Mouse (Mus musculus) CH12.LX (cell line): ENCODE data around the gene Pkn3. TPM values are rescaled to one million over a fixed set of nuclear protein-coding genes. Genes with fewer than 3 reads are reported as not detected.
A peak's percentile ranks its signal among the peaks of the same experiment; 100 is the strongest.

Source experiments
- DNase-seq: peaks from one replicate; pipeline ENCODE4 v3.0.0-alpha.2; 2013; ENCODE audit errors: extremely low read depth
- H3K27ac ChIP-seq: 2 replicates; pipeline ENCODE4 v1.5.1; 2012; ENCODE audit warnings: low read depth, mild to moderate bottlenecking, control low read depth, moderate library complexity; ENCODE audit not compliant: insufficient read depth
- H3K27me3 ChIP-seq: replicated peaks from 2 replicates; pipeline ENCODE3; 2012; ENCODE audit warnings: inconsistent platforms
- H3K36me3 ChIP-seq, 2 experiments: replicated peaks in 1 of 2; 2 replicates each; pipeline versions ENCODE3 to v1.6.1; 2012; ENCODE audit warnings: inconsistent platforms in 1 of 2, low read length in 1 of 2, mild to moderate bottlenecking in 1 of 2, mixed read lengths in 1 of 2, moderate library complexity in 1 of 2; ENCODE audit not compliant: control insufficient read depth in 1 of 2, insufficient read depth in 1 of 2
- H3K4me1 ChIP-seq, 2 experiments: 2 replicates each; pipeline ENCODE4 v1.6.1; 2012; ENCODE audit warnings: inconsistent platforms in 1 of 2, moderate library complexity in 1 of 2; ENCODE audit not compliant: insufficient read depth in 2 of 2, control insufficient read depth in 1 of 2
- H3K4me2 ChIP-seq: 2 replicates; pipeline ENCODE4 v1.6.1; 2012; ENCODE audit warnings: low read depth, mild to moderate bottlenecking, control low read depth; ENCODE audit not compliant: poor library complexity, insufficient read depth, severe bottlenecking
- H3K4me3 ChIP-seq, 3 experiments: fragments of 150-350 bp in 1 of 3; sonication (generic) in 1 of 3; replicated peaks in 1 of 3; 2 replicates each; pipeline versions ENCODE3 to v1.5.1; 2011 to 2012; ENCODE audit warnings: low read depth in 2 of 3, low read length in 2 of 3, mild to moderate bottlenecking in 2 of 3, moderate library complexity in 2 of 3, control low read depth in 1 of 3, improper control_type of control experiment in 1 of 3, inconsistent platforms in 1 of 3, mixed read lengths in 1 of 3; ENCODE audit not compliant: poor library complexity in 1 of 3
- H3K79me2 ChIP-seq: replicated peaks from 2 replicates; pipeline ENCODE4 v1.6.1; 2012; ENCODE audit warnings: mild to moderate bottlenecking, moderate library complexity; ENCODE audit not compliant: control insufficient read depth, poor library complexity, insufficient read depth, severe bottlenecking; ENCODE audit errors: extremely low read depth
- H3K9ac ChIP-seq: 2 replicates; pipeline ENCODE4 v1.6.1; 2012; ENCODE audit warnings: low read depth, mild to moderate bottlenecking, control low read depth, moderate library complexity; ENCODE audit not compliant: insufficient read depth
- H3K9me3 ChIP-seq: replicated peaks from 2 replicates; pipeline ENCODE3; 2012; ENCODE audit warnings: low read length, inconsistent platforms, mixed read lengths
- BHLHE40 ChIP-seq: IDR thresholded peaks from 2 replicates; pipeline ENCODE4 v1.6.1; 2011; ENCODE audit warnings: mild to moderate bottlenecking, low read depth, low read length, improper control_type of control experiment
- CHD2 ChIP-seq: IDR thresholded peaks from 2 replicates; pipeline ENCODE4 v1.6.1; 2011; ENCODE audit warnings: low read length, improper control_type of control experiment
- CTCF ChIP-seq, 2 experiments: IDR thresholded peaks in 1 of 2; conservative IDR thresholded peaks in 1 of 2; 2 replicates each; pipeline ENCODE4 v1.5.1; 2011 to 2012; ENCODE audit warnings: low read depth in 2 of 2, low read length in 2 of 2, improper control_type of control experiment in 1 of 2, inconsistent platforms in 1 of 2, mild to moderate bottlenecking in 1 of 2, moderate library complexity in 1 of 2
- ELF1 ChIP-seq: IDR thresholded peaks from 2 replicates; pipeline ENCODE4 v1.6.1; 2014; ENCODE audit warnings: low read depth, mild to moderate bottlenecking, inconsistent platforms, low read length, improper control_type of control experiment
- HCFC1 ChIP-seq: IDR thresholded peaks from 2 replicates; pipeline ENCODE4 v1.6.1; 2012; ENCODE audit warnings: low read depth, mild to moderate bottlenecking, inconsistent platforms, low read length, improper control_type of control experiment
- IRF4 ChIP-seq: IDR thresholded peaks from 2 replicates; pipeline ENCODE4 v1.6.1; 2014; ENCODE audit warnings: low read depth, mild to moderate bottlenecking, inconsistent platforms, low read length, improper control_type of control experiment
- JUND ChIP-seq: conservative IDR thresholded peaks from 2 replicates; pipeline ENCODE4 v1.6.1; 2011; ENCODE audit warnings: low read depth, low read length, improper control_type of control experiment
- KAT2A ChIP-seq: IDR thresholded peaks from 2 replicates; pipeline ENCODE4 v1.6.1; 2012; ENCODE audit warnings: low read length, improper control_type of control experiment, inconsistent platforms; ENCODE audit not compliant: insufficient replicate concordance
- MAX ChIP-seq: IDR thresholded peaks from 2 replicates; pipeline ENCODE4 v1.6.1; 2011; ENCODE audit warnings: low read length, improper control_type of control experiment
- MXI1 ChIP-seq: IDR thresholded peaks from 2 replicates; pipeline ENCODE4 v1.6.1; 2011; ENCODE audit warnings: mild to moderate bottlenecking, low read depth, low read length, improper control_type of control experiment
- MYC ChIP-seq: IDR thresholded peaks from 2 replicates; pipeline ENCODE4 v1.6.1; 2011; ENCODE audit warnings: low read depth, mild to moderate bottlenecking, improper control_type of control experiment, low read length
- NELFE ChIP-seq: IDR thresholded peaks from 2 replicates; pipeline ENCODE4 v1.6.1; 2011; ENCODE audit warnings: low read depth, low read length, improper control_type of control experiment
- NRF1 ChIP-seq: IDR thresholded peaks from 2 replicates; pipeline ENCODE4 v1.6.1; 2014; ENCODE audit warnings: low read depth, mild to moderate bottlenecking, inconsistent platforms, low read length, improper control_type of control experiment, moderate library complexity
- POLR2A ChIP-seq: IDR thresholded peaks from 2 replicates; pipeline ENCODE4 v1.6.1; 2011; ENCODE audit warnings: low read depth, mild to moderate bottlenecking, improper control_type of control experiment, low read length
- POLR2AphosphoS2 ChIP-seq: IDR thresholded peaks from 2 replicates; pipeline ENCODE4 v1.6.1; 2011; ENCODE audit warnings: low read depth, low read length, improper control_type of control experiment
- RAD21 ChIP-seq: IDR thresholded peaks from 2 replicates; pipeline ENCODE4 v1.6.1; 2011; ENCODE audit warnings: low read depth, mild to moderate bottlenecking, low read length, improper control_type of control experiment, moderate library complexity
- RCOR1 ChIP-seq: conservative IDR thresholded peaks from 2 replicates; pipeline ENCODE4 v1.6.1; 2012; ENCODE audit warnings: low read depth, mild to moderate bottlenecking, inconsistent platforms, low read length, improper control_type of control experiment
- SIN3A ChIP-seq: IDR thresholded peaks from 2 replicates; pipeline ENCODE4 v1.6.1; 2012; ENCODE audit warnings: low read length, improper control_type of control experiment, inconsistent platforms
- TBP ChIP-seq: conservative IDR thresholded peaks from 2 replicates; pipeline ENCODE4 v1.6.1; 2011; ENCODE audit warnings: low read depth, low read length, improper control_type of control experiment
- TCF12 ChIP-seq: IDR thresholded peaks from 2 replicates; pipeline ENCODE4 v1.6.1; 2014; ENCODE audit warnings: low read depth, mild to moderate bottlenecking, inconsistent platforms, low read length, improper control_type of control experiment
- USF1 ChIP-seq: IDR thresholded peaks from 2 replicates; pipeline ENCODE4 v1.6.1; 2014; ENCODE audit warnings: low read depth, mild to moderate bottlenecking, inconsistent platforms, low read length, improper control_type of control experiment
- USF2 ChIP-seq: conservative IDR thresholded peaks from 2 replicates; pipeline ENCODE4 v1.6.1; 2011; ENCODE audit warnings: low read depth, low read length, improper control_type of control experiment
- ZMIZ1 ChIP-seq: IDR thresholded peaks from 2 replicates; pipeline ENCODE4 v1.6.1; 2012; ENCODE audit warnings: low read depth, mild to moderate bottlenecking, inconsistent platforms, low read length, improper control_type of control experiment
- dilution Hi-C: fragments of 300-500 bp; cut with MboI; formaldehyde crosslinking; loops from 2 replicates; pipeline ENCODE4 v1.14.3; 2020; ENCODE audit warnings: low sequenced_read_pairs; ENCODE audit not compliant: extremely low pct_unique_long_range_greater_than_20kb, extremely low pct_ligation_motif_present
- in situ Hi-C: fragments of 300-500 bp; cut with MboI; formaldehyde crosslinking; loops from 3 replicates; pipeline ENCODE4 v1.14.3; 2019; ENCODE audit warnings: low sequenced_read_pairs, low pct_ligation_motif_present, low pct_unique_long_range_greater_than_20kb, mixed read lengths
- polyA plus RNA-seq: library from polyadenylated mRNA; unstranded; fragments of >175 nt; gene quantifications from 2 replicates; pipeline ENCODE4 v1.2.1, GENCODE M21; 2012; ENCODE audit warnings: low read depth; ENCODE audit not compliant: insufficient read length
- total RNA-seq, 2 experiments: library from RNA; depleted of rRNA; stranded (reverse); fragments of 300-350 nt in 1 of 2; fragments of >200 nt in 1 of 2; gene quantifications; 2 replicates each; pipeline ENCODE4 v1.2.3; 2012 to 2014

The Pkn3 gene
- total and polyA plus RNA-seq, 3 experiments, result 4.7 to 8.3 (median 6.7) TPM

DNA sequence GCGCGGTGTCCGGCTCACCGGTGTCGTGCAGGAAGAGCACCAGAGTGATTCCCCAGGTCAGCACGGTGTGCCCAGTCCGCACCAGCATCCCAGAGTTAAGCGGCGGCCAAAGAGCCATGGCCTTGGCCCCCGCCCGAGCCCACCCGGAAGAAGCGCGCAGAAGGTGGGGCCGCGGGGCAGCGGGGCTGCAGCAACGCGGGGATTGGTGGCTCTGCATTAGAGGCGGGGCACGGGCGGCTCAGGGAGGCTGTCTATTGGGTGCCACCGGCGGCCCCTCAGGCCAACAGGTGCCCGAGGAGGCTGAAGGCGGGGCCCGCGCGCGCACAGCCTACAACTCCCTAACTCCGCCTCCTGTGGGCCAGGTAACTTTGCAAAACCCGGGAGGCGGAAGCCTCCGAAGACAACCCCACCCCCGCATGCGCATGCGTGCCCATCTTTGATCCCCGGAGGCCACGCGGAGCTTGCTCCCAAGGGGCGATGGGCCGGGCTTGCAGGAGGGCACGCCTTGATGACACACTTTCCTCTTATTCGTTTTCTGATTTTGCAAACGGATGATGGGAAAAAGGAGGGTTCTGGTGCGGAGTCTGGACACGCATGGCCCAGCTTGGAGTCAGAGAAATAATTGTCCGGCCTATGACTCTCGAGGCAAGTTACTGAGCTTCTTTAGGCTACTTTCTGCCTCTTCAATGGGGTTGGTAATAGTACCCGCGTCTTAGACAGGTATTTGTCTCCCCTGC is 16.2 kb downstream of the Pkn3 start, which contains the start of gene Zdhhc12:
TSS of gene Zdhhc12 (minus strand) at position 178 of the 737 bp plus-strand sequence.
- Histone ChIP-seq H3K27ac (peak within 1 kb of the TSS; percentile 25; the same call in 1 of the 2 replicates), H3K4me3 (peak within 1 kb of the TSS; percentile 88 to 97 (median 94)), H3K4me1 (peaks cover 22 to 40% of the 10 kb centered on the region in 2 experiments), H3K4me2 (peak within 1 kb of the TSS; percentile 85), H3K79me2 (peaks cover 3% of the 10 kb centered on the region; the same call in 1 of the 2 replicates), H3K9me3 (no peaks in the 10 kb centered on the region), H3K36me3 (peaks cover 26 to 63% of the 10 kb centered on the region in 2 experiments), H3K9ac (peak within 1 kb of the TSS; percentile 97), H3K27me3 (no peaks in the 10 kb centered on the region)
- dilution Hi-C loops, result no loop called here
- in situ Hi-C loops, result no loop called here
- DNase-seq, result peak; percentile 99
- TF ChIP-seq BHLHE40 (0 out of 2 replicates have a peak, but pooled peaks have one; percentile 5), SIN3A (peak; percentile 10; the same call in 1 of the 2 replicates), POLR2AphosphoS2 (peak; percentile 71; the same call in 1 of the 2 replicates), JUND (no peak), NRF1 (peak; percentile 96), USF2 (no peak), MAX (peak; percentile 81), CHD2 (no peak), POLR2A (peak; percentile 80), CTCF (conservative IDR thresholded peaks at IDR 0.05 in 1 of 2, IDR thresholded peaks at IDR 0.05 in 1 of 2; ENCODE audit: low read depth in 2 of 2, low read length in 2 of 2) (no peak), HCFC1 (0 out of 2 replicates have a peak, but pooled peaks have one; percentile 11), MXI1 (peak; percentile 71; the same call in 1 of the 2 replicates), IRF4 (peak; percentile 28; the same call in 1 of the 2 replicates), USF1 (peak; percentile 1; the same call in 1 of the 2 replicates), RAD21 (no peak), ZMIZ1 (peak; percentile 65; the same call in 1 of the 2 replicates), KAT2A (no peak), TBP (peak; percentile 89), MYC (peak; percentile 94), TCF12 (peak; percentile 58; the same call in 1 of the 2 replicates), ELF1 (peak; percentile 93), NELFE (peak; percentile 82), RCOR1 (no peak)
- TF ChIP-seq, all 38 proteins: peak for 16
